Mouse (Mus musculus): ENCODE data around the gene Tnik. TPM values are rescaled to one million over a fixed set of nuclear protein-coding genes. Genes with fewer than 3 reads are reported as not detected.

Tnik gene
- polyA plus RNA-seq, 1 experiment from 2014 or later, result 29.8 TPM

Small RNA genes lying within 50 kb of the gene (microRNA-seq; reads per million reads assigned to microRNA genes)
- not detected for gene Mir466q

Data from stomach, embryonic 14.5 days (tissue).